Mouse (Mus musculus) cerebellum, postnatal 25 days (tissue): ENCODE data around the gene Card19.

ENCODE experiments used
- DNase-seq, 2 experiments: peaks; one replicate each; pipeline ENCODE4 v3.0.0; 2021; ENCODE audit warnings: mixed read lengths in 2 of 2

Gene Card19

DNA sequence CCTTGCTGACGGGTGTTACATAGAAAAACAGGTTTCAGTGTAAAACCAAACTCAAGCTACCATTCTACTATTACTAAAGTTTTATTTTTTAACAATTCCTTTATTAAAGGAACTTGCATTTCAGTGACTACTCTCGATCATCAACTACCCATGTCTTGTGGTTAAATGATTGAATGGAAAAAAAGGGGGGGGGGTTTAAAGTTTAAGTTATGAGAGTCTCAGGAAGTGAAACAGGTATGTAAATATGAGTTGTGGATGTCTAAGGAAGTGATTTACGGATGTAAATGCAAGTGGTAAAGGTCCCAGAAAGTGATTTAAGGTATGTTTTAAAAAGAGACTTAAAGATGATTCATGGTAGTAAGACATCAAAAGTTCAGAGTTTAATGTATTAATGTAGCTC lies 9.3 kb upstream of the Card19 start:
- DNase-seq, result no peak

DNA sequence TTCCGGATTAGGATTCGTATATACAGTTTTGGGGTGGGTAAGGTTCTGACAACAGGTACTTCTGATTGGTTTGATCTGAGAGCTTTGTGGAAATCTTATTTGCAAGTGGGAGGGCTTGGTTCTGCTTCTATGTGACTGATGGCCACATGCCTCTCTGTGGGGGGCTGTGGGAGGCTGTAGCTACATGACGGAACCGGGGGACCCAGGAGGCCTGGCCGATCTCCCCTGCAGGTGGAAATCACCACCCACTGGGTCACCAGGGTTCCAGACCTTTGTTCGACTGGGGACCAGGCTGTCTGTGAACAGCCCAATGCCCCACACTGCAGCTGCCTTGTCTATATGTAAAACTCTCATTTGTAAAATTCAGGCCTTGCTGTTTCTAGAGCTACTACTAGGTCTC lies 8.9 kb upstream of the Card19 start:
- DNase-seq, result no peak

DNA sequence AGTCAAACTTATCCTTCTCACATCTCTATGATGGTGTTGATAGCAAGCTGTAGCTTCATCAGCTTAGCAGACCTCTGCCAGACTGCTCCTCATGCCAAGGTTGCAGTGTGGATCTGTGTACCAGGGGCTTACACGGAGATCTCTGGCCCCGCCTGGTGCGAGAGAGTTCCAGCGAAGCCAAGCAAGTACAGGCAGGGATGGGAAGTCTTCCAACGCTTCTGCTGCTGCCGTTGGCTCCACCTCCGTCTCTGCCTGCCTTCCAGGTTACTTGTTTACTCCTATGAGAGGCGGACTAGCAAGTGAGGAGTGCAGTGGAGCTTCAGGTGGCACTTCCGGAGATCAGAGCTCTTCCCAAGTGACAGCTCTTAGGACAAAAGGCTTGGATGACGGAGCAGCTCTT lies 8.5 kb upstream of the Card19 start:
- no peak for DNase-seq

DNA sequence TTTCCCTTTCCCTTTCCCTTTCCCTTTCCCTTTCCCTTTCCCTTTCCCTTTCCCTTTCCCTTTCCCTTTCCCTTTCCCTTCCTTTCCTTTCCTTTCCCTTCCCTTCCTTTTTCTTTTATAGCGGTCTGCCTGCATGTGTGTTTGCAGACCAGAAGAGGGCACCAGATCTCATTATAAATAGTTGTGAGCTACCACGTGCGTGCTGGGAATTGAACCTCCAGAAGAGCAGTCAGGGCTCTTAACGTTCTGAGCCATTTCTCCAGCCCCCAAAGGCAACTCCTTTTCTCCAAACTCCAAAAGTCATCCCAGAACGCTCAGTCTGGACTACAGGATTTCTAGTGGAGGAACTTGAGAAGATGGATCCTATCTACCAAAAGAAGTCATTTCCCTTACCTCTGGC lies 5.1 kb upstream of the Card19 start:
- DNase-seq, result no peak

DNA sequence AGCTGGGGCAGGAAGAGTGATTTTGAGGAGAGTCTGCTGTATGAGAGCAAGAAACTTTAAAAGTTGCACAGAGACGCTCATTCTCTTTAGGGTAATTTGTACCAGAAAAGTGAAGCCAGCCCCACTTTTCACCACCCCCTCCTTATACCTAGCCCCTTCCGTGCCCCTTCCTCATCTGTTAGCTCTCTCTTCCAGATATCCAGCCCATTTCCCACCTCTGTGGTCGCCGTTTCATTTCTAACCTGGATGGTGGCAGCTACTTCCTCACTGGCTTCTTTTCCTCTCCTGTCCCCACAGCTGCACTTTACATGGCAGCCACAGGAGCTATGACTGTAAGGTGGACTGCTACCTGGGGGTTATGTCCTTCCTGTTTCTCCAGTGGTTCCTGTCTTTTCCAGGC lies 3.5 kb upstream of the Card19 start:
- no peak for DNase-seq

DNA sequence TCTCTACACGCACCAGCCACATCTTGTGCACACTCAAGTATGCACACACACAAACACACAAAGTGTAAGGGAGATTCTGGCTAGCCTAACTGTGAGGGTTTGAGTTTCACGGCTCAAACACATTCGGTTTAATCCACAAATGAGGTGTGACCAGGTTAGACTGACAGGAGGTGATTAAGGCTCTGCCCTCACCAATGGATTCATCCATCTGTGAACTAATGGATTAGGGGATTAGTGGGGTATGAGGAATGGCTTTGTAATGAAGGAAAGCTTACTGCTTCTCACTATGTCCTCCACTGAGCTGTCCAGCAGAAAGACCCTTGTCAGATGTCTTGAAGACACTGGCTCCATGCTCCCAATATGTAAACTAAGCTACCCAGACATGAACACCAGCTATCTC lies 2.8 kb upstream of the Card19 start:
- DNase-seq, result no peak

DNA sequence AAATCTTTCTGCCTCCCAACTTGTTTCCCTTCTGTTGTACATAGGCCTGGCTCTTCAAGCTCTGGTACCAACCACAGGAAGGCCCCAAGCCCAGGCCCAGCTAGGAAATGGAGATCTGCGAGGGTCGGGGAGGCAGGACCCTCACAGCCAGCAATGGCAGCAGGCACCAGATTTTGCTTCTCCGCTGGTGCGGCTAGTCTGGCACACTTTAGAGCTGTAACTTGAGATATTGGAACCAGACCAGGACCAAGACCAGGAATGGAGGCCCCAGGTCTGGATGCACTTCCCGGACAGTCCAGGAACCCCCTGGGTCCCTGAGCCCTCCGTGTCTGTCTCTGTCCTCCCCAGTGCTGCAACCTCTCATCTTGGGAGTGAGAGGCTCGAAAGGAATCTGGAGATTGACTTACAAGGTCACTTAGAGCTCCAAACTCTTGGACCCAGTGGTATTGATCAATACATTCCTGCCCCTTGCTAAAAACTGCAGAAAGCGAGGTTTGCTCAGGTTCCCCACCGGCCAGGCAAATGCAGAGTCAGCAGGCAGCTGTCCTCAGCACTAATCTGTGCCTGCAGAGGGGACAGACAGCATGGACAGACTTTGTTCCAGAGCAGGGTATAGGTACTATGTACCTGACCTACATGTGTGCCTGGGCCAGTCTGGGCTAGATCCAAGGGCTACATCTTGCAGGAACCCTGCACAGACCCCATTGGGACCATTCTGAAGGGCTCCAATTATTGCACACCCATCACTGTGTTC lies 1.1 kb upstream of the Card19 start:
- no peak for DNase-seq

DNA sequence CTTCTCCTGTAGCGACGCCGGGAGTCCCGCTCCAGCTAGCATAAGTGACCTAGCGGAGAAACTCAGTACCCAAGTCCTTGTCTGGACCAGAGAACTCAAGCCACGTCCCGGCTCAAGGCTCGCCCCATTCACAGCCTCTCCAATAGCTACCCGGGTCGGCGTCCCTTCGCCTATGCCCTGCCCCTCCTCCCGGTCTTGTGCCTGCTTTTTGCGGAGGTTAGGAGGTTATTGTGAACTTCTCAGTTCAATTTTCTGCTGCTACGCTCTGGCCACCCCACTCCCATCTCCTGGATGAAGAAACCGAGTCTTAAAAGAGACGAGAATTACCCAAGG lies 349 bp upstream of the Card19 start:
- DNase-seq, result no peak

DNA sequence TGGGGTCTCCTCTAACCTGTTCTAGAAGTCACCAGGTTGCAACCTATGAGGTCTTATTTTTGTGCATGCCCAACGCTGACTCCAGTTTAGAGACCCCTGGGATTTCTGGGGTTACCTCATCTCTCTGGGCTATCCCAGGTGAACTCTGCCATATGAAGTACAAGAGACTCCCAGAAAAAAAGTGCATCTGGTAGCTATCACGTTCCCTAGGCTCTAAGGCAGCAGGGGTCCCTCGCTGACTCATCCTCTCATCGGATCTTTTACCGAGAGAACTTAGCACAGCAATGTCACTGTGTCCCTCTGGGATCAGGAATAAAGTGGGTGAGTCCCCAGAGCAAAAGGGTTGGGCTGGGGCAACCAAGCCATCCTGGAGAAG lies 721 bp downstream of the Card19 start:
- no peak for DNase-seq

DNA sequence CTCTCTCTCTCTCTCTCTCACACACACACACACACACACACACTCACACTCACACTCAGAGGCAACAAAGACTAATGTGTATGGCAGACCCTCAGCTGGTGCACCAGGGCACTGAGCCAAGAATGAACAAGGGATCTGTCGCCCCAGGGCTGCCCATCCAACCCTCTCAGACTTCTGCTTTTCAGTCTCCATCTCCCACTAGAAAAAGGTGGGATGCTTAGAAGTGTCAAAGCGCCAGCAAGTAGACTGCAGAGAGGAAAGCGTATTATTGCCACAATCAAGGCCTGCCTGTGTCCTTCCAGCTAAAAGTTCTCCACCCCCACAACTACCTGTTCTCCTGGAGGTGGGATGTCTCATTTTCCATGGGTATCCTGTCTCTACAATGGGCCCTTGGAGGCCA lies 1.4 kb downstream of the Card19 start:
- DNase-seq, result peak in 1 of 2 experiments; percentile 40

DNA sequence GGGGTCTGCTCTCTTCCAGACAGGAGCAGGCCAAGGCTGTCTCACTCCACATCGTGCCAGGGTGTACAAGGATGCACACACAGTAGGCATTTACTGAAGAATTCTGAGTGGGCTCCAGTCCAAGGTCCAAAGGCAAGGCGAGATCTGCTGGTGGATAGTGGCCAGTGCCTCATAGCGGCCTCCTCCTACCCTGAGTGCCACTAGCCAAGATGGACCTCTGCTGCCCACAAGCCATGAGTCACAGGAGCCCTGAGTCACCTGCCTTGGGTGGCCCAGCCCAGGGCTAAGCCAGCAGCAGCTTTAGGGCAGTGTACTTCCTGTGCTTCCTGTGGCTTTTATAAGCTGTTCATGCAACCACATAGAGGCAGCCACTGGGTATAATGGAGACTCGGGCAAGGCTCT lies 2.3 kb downstream of the Card19 start:
- peak; percentile 74 to 79 for DNase-seq

DNA sequence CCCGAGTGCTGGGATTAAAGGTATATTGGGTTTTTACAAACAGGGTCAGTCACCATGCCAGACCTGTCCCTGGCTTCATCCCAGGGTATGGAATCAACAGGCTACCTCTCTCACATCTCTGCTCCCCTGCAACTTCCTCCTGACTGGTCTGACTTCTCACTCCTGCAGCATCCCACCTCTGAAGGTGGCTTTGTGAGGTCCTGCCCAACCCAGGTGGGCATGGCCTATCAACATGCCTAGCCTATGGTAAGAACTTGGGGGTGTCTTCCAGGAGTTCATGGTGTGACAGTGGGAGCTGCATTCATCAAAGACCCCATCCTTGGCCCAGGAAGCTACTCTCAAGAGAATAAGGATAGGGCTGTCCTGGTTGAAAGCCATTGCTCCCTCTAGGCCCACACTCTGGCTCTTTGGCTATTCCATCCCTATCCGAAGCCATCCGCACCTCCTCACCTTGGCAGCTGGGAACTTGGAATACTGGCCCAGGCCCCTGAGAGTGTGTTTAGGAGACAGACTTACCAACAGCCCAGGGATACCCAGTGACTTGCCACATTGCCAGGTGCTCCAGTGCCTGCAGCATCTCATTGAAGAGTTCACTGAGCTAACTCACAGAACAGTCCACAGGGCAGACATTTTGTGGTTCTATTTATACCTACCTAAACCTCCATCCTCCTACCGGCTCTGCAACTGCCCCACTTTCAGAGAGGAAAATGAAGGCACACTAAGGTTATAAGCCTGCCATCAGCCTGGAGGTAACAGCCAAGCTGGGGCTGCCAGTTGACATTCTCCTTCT lies 2.9 kb downstream of the Card19 start:
- DNase-seq, result peak in 1 of 2 experiments; percentile 42

DNA sequence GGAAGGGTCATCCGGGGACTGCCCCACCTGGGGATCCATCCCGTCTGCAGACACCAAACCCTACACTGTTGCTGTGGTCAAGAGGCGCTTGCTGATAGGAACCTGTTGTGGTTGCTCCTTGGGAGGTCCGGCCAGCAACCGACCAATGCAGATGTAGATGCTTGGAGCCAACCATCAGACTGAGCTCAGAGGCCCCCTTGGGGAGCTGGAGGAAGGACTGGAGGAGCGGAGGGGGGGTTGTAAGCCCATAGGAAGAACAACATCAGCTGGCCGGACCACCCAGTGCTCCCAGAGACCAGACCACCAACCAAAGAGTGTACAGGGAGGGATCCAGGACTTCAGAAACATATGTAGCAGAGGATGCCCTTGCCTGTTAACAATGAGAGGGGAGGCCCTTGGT lies 6.5 kb downstream of the Card19 start:
- no peak for DNase-seq

DNA sequence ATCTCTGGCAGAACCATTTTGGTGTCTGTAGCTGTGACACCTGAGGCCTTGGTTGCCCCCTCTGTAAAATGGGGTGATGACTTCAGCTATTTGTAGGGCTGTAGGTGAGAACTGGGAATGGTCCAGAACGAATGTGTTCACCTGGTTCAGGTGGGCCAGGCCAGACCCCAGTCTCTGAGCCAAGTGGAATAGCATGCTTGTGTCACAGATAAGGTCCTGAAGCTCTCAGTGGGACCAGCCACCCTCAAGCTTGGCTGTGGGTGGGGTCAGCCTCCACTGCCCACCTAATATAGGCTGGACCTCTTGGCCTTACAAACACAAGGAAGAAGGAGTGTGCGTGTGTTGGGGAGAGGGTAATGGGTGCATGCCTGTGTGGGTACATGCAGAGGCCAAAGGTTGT lies 9.5 kb downstream of the Card19 start:
- peak in 1 of 2 experiments; percentile 6 for DNase-seq

DNA sequence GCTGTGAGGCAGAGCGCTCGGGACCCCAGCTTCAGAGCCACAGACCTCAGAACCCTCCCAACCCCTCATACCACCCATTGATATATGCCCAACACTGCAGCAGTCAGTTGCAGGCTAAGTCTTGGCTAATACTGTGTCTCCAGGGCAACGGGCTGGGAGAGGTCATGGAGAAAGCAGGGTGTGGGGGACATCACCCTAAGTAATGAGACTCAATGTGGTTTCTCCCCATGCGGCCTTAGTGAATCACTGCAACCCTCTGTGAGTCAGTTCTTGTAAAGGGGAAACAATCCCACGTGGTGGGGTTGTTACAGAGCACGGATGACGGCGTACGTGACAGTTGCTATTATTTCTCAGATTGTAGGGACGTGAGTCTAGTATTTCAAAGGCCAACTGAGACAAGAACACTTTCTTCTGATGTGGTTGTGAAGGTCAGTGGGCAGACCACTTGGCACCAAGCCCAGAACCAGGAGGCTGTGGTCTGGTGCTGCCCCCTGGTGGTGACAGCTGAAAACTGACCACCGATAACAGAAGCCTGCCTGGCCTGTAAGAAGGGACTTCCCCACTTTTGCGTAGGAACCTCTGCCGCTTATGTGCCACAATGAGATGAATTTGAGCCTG lies 10.3 kb downstream of the Card19 start:
- DNase-seq, result peak; percentile 86 to 90

DNA sequence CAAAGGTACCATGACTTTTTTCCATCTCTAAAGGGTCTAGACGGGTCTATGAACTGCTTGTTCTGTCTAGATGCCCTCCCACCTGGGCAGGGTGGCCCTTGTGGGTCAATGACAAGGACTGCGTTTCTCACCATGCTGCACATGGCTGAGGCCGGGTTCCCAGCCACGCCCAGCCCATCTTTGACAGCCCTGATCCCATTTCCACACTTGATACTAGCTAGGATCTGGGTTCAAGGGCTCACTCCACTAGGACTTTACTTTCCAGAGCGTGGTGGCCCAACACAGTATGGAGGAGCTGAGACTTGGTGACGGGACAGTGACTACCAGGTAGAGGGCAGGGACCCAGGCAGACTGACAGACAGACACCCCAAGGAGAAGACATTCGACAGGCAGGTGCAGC lies 13.3 kb downstream of the Card19 start:
- DNase-seq, result no peak

DNA sequence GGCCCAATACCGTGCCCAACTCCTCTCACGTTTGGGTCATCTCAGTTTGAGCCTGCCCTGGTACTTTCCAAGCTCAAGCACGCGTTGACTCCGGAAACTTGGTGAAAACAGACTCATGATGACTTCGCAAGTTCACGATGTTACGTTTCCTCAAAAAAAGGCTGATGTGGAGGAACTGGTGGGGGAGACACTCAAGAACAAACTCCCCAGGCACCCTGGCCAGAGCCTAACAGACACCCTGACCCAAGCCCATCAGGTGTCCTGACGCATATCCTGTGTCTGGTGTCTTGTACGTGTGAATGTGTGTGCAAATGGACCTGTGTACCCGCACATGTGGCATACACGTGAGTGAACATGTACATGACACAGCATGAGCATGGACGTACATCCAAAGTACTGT lies 15.1 kb downstream of the Card19 start:
- DNase-seq, result no peak

DNA sequence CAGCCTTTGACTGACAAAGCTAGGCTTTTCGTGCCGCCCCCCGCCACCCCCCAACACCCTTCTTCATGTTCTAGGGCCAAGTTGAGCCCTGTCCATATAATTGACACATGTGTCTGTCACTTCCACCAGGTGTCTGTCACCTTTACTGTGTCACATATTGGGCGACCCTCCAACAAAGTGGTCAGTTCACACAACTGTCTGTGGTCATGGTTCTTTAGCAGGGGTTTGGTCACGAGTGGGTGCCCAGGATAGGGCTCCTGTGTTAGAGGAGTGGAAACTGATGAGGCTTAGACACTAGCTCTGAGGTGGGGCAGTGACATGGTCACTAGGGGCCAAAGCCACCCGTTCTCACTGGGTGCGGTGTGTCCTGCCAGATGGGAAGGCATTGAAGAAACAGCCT lies 15.9 kb downstream of the Card19 start:
- DNase-seq, result no peak

DNA sequence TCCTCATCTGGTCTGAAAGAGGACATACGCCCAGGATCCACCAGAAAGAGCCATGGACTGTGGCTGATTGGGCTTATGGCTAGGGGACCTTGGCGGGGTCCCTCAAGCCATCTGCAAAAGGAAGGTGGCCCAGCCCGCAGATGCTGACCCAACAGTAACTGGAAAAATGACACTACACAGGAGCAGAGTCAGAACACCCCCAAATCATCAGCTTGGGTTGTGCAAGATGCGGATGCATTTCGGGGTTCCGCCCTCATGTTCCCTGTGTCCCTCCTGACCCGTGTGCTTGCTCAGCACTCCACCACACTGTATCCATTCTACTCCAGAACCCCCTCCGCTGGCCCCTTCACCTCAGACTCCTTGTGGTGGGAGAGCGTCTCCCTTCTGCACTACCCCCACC lies 17.1 kb downstream of the Card19 start:
- DNase-seq, result no peak

DNA sequence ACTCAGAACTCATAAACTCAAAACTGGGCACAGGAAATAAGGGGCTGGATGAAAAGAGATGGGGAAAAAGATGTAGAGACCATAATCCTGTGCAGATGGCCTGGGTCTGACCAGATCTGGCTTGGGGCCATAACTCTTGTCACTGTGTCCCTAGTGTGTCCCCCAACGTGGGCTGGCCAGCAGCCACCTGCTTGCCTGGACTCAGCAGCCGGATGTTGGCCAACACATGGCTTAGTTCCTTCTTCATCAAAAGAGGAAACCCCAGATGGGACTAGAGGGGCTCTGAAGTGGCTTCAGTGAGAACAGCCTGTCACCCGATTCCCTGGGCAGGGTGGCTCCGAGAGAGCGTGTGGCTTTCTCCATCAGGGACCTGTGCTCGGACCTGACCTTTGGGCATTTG lies 19.1 kb downstream of the Card19 start:
- DNase-seq, result no peak

DNA sequence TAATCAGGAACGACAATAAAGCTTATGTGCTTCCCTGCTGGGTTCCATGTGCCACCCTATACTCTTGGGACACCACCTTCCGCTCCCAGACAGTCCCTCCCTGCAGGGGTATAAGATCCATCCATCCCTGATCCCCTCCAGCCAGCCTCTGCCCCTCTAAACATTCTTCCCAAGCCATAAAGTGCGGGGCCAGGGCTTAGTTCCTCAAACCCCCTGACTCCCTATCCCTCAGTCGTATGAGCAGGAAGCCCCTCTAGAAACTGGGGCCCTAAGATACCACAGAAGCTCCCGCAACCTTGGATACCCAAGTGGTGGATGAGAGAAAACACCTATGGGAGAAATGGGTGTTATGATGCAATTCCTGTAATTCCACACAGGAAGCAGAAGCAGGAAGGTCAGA lies 19.6 kb downstream of the Card19 start:
- DNase-seq, result no peak

DNA sequence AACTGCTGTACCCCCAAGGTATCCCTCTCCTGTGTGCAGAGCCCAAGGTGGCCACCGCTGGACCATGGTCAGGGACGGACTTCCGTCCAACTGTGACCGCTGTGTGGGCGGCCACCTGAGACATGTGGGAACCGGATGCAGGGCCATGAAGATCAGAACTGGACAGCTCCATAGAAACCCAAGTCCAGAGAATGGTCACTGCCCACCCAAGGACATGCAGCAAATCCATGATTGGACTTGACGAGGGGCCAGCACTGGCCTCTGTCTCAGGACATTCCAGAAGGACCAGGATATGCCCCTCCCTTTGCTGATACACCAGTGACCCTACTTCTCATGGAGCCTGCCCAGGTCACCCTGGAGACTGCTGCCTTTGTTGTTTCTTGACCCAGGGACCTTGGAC lies 20.2 kb downstream of the Card19 start:
- DNase-seq, result no peak

DNA sequence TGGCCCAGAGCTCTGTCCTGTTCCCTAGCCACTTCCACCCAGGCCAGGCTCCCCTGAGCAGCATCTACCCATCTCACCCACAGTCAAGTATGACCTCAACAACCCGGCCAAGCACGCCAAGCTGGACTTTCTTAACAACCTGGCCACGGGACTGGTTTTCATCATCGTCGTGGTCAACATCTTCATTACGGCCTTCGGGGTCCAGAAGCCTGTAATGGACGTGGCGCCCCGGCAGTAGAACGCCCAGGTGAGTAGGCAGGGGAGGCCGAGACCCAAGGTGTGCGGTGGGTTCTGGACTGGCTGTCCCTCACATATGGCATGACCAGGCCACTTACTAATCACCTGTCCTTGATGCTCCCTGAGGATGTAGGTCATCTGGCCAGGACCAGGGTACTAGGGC lies 21.0 kb downstream of the Card19 start:
- no peak for DNase-seq

DNA sequence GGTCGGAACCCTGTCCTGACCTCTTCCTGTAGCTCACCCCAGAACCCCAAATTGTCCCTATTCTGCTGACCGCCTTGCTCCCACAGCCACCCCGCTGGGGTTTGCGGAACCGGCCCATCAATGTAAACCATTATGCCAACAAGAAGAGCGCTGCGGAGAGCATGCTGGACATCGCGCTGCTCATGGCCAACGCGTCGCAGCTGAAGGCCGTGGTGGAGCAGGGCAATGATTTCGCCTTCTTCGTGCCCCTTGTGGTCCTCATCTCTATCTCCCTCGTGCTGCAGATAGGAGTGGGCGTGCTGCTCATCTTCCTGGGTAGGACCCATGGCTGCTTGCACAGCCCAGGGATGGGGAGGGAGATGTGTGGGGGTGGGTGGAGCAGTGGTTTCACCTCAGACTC lies 22.2 kb downstream of the Card19 start:
- no peak for DNase-seq
